Mouse (Mus musculus) layer of hippocampus, adult 9-11 months (tissue): ENCODE measurements at regions not wholly inside any gene's neighbourhood (a gene's known extent, or its start where the extent isn't known, plus 50 kb on each side); places are given as distances from the start of the nearest gene placed in this dataset.

Experiments used
- DNase-seq: peaks from one replicate; pipeline ENCODE4 v3.0.0; 2022

GRCm38 (mm10) chr12:27471557-27471956 lies 129.2 kb upstream of the Sox11 start:
- DNase-seq, result no peak

- DNase-seq, result no peak
Measured at GRCm38 (mm10) chr12:27470346-27470745, 128.0 kb upstream of the Sox11 start.

GRCm38 (mm10) chr12:27468782-27469181 lies 126.4 kb upstream of the Sox11 start:
- no peak for DNase-seq

- DNase-seq, result no peak
Measured at GRCm38 (mm10) chr12:27468141-27468540, 125.8 kb upstream of the Sox11 start.

GRCm38 (mm10) chr12:27465499-27466150 lies 123.3 kb upstream of the Sox11 start:
- DNase-seq, result no peak

- no peak for DNase-seq
Measured at GRCm38 (mm10) chr12:27458674-27459073, 116.3 kb upstream of the Sox11 start.

GRCm38 (mm10) chr12:27437661-27438345 lies 95.4 kb upstream of the Sox11 start:
- DNase-seq, result no peak

- DNase-seq, result no peak
Measured at GRCm38 (mm10) chr12:27431338-27431737, 89.0 kb upstream of the Sox11 start.

GRCm38 (mm10) chr12:27417387-27418009 lies 75.1 kb upstream of the Sox11 start:
- peak; percentile 69 for DNase-seq

GRCm38 (mm10) chr12:27410555-27410954 lies 68.2 kb upstream of the Sox11 start:
- DNase-seq, result no peak

- DNase-seq, result peak; percentile 5
Measured at GRCm38 (mm10) chr12:27408440-27408839, 66.1 kb upstream of the Sox11 start.

GRCm38 (mm10) chr12:27399392-27399791 lies 57.0 kb upstream of the Sox11 start:
- no peak for DNase-seq
